Mouse (Mus musculus) left cerebral cortex, adult 18-20 months (tissue): ENCODE results near the gene Nbas. TPM values are rescaled to one million over a fixed set of nuclear protein-coding genes. Genes with fewer than 3 reads are reported as not detected.

Source experiments
- DNase-seq, 2 experiments: peaks; one replicate each; pipeline ENCODE4 v3.0.0; 2021 to 2022; ENCODE audit warnings: low spot score in 2 of 2, mixed read lengths in 1 of 2
- long read RNA-seq, 2 experiments: library from polyadenylated mRNA; stranded (forward); transcript quantifications; one replicate each; pipeline ENCODE4 v2.0.0; 2021
- total RNA-seq, 2 experiments: library from RNA; stranded (reverse); gene quantifications; 2 replicates each; pipeline ENCODE4 v1.2.3; 2021

Nbas gene
- total RNA-seq, result 10 to 100 TPM; 33.7 to 34.7 TPM
- long read RNA-seq, experiment 1, full-length matches to known transcripts, result 1 of 11 reads
- long read RNA-seq, experiment 1, partial matches to known transcripts, result 6 of 11 reads
- long read RNA-seq, experiment 1, other reads (novel, unspliced or antisense), result 4 of 11 reads
- long read RNA-seq, experiment 2, partial matches to known transcripts, result 6 of 10 reads
- long read RNA-seq, experiment 2, other reads (novel, unspliced or antisense), result 4 of 10 reads

DNA sequence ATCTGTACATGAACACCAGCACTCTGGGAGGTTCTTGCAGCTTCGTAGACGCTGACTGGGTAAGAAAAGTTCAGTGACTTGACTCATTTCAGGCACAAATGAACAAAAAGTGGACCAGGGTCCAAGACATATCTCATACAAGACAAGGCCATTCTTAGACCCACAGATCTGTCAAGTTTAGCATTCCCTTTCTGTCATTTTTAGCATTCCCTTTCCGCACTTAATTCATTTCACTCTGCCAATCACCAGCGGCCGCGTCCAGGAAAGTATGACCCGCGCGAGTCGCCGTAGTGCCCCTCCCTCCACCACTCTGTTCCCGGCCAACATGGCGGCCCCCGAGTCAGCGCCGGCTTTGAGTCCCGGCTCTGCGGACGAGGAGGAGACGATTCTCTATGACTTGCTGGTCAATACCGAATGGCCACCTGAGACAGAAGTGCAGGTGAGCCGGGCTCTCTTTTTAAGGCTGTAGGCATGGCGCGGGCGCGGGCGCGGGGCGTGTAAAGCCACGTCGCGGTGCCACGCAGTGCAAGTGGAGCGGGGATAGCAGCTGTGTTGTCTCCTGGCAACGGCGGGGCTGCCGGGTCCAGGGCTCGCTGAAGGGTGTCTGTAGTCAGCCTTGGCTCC lies at the start of gene Nbas:
Nbas (plus strand) TSS at position 308 of the 624 bp plus-strand sequence.
- peak; percentile 91 to 93 for DNase-seq

DNA sequence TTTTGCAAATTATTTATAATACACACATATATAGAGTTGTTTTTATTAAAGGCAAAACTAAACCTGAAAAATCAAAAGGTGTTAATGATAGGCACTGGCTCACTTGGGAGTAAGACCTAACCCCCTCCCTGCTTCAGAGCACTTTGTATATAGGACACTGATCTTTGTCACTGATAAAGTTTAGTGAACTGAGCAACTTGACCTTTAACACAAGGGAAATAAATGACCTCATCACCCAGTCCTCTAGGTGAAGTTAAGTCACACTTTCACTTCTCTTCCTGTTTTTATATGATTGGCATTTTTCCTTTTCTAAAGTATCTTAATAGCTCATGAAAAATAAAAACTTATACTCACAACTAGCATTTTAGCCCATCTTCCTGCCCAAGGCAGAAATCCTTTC lies 26.5 kb upstream of the Nbas start:
- DNase-seq, result no peak

DNA sequence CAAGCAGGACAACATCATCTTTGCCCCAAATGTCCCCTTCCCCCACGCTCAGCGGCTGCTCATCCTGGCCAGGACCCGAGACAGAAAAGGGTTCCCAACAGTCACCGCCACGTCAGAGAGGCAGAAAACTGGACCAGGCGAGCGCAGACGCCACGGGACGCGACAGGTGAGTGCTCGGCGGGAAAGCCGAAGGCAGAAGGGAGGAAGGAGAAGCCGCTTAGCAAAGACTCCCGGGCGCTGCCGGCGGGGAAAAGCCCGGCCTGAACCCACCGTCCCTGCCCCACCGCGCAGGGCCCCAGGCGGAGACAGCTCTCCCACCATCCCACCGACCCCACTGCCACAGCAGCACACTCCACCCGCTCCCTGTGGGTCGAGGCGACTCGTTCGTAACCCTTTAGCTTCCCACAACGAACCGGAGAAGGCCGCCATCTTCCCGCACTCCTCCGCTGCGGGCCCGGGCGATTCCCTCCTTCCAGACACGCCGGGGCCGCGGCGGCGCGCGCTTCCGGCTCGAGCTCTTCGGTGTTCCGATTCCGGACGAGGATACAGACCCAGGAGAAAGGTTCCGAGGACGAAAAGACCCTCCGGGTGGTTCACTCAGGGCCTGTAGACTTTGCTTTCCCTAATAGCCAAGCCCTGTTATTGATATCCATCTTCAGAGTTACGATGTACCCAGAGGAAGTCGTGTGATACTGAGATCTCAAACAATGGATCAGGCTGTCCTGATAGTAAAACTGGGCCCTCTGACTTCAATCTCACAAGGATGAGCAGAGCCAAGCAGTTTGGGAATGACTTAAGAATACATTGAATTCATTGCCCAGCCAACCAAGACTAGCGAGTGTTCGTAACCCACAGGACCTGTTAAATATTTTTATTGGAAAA lies 20.0 kb upstream of the Nbas start, which contains the start of gene Ddx1:
Ddx1 (minus strand) TSS at position 523 of the 882 bp plus-strand sequence.
- DNase-seq, result peak; percentile 79 to 87

DNA sequence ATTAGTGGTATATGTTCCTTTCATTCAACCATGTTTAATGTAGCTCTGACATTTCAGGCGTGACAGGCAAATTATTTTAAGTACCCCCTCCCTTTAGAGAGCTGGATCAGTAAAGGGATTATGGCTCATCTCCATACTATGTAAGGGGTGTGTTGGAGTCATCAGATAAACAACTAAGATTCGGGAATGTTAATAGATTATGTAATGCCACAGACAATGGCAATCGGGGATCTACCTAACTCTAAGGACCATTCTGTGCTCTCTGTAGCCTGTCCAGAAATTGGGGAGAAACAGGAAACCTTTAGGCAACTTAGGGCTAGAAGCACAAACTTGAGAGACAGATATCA lies 19.4 kb upstream of the Nbas start:
- no peak for DNase-seq

DNA sequence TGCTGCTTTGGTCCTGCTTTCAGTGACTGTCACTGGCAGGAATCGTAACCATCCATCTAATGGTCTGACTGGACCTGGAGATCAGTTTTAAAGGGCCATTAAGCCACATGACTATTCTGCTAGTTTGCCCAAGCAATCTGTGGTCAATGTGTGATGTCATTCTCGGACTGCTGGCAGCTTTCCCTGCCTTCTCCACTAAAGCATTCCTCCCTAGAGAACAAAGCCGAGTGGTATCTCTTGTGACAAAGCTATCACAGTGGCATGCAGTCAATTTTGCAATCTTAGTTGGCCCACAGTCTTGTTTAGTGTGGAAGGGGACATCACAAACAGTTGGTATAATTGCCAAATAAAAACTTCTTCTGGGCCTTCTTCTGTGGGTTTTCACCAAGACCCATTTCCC lies 13.9 kb upstream of the Nbas start:
- DNase-seq, result no peak

DNA sequence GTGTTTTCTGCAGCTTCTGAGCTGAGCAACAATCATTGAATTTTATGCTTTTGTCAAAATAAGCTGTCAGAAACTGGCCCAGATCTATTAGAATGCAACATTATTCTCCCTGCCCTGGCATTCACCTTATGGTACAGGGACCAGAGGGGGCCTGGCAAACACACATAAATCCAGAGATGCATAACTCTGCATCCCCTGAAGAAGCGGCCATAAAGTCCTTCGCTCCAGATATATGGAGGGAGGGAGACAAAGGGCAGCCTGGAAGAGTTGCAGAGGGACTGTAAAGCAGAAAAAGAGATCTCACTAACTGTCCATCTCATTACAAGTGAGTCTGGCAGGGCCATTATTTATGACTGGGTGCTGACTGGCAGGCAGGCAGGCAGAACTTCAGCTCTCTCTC lies 13.2 kb upstream of the Nbas start:
- DNase-seq, result no peak

DNA sequence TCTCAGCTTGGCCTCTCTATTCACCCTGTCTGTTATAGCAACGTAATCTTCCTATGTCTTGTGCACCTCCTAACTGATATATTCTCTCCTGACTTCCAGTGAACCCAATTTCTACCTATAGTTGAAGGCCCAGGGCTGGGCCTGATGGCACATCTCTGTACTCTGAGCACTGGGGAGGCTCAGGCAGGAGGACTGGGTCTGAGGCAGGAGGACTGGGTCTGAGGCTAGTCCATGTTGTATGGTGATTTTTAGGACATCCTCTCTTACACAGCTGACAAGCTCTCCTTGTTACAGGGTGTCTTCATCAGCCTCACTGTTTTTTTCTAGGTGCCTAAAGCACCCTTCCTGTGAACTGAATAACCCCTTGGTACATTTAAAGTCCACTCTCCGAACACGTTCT lies 521 bp upstream of the Nbas start:
- no peak for DNase-seq

DNA sequence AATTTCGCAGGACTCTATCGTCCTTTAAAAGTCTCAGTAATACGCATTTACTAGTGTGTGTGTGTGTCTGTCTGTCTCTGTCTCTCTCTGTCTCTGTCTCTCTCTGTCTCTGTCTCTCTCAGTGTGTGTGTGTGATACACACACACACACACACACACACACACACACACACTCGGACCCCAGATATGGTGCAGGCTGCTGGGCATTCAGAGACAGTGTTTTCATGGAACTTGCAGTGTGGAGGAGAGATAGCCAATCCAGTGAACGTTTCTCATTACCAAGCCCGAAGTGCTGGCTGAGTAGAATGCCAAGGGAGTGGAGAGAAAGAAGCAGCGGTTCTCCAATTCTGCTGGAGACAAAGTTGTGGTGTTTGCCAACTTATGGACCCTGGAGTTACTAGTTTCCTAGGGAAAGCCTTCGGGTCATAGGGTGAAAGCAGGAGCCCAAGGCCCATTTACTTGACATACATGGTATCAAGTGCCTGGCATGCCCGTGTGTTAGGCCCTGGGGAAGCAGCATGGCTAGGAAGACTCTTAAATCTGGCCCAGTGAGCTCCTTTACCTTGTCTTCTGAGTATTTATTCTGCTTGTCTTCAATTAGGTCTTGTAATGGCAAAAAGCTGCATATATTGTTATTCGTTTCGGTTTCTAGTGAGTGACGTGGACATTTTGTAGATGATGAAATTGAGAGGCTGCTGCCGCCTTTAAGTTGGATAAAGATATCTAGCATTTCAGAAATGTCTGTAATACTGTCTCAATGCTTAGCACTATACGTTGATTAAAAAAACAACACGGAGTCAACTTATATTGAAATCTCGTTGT lies 847 bp downstream of the Nbas start:
- no peak for DNase-seq

DNA sequence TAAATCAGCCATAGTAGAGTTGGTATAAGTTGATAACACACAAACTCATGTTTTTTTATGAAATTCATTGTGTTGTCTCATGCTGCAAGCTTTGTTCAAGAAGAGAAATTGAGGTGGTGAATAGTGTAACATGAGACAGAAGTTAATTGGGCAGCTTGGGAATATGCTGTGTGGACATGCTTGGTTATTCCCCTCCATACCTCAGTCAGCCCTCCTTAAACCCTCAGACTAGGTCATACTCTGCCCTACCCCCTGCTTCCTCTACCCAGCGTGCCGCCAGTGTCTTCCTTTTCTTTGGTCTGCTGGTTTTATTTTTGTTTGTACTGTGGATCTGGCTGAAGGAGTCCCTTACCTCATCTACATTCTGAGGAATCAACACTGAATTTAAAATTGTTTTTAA lies 22.5 kb downstream of the Nbas start:
- no peak for DNase-seq

DNA sequence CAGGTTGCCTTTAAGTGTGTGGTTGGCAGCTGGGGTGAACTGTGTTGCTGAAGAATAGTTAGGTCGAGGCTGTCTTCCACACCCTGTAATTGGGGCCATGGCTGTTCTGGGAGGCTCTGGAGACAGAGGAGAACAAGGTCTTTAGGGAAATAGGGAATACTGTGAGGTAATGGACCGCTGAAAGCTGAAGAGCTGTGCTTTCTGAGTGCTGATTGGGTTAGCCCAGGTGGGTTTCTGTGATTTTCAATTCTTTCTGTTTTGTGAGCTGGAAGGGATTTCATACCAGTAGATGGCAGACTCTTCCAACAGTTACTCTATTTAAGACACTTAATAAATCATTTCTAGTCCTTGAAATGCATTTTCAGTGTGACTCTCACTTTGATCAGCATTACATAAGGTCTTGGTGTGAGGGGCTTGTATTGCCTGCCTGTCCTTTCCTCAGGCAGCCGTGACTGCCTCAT lies 24.5 kb downstream of the Nbas start:
- no peak for DNase-seq

DNA sequence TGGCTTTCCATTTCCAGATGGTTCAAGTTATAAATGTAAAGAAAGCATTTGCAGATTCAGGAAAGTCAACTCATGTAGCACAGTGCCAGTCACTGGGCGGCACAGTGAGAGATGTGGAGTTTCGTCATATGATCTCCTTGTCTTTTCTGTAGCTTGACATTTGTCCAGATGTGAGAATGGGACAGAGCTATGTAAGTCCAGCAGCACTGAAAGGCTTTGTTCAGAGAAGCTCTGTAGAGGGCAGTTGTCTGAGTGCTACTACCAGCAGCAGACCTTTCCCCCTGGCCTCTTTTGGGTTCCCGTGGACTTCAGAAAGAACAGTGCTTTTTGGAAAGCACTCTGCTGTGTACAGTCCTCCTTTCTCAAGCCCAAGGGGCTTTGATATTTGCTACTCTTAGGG lies 34.1 kb downstream of the Nbas start:
- no peak for DNase-seq

DNA sequence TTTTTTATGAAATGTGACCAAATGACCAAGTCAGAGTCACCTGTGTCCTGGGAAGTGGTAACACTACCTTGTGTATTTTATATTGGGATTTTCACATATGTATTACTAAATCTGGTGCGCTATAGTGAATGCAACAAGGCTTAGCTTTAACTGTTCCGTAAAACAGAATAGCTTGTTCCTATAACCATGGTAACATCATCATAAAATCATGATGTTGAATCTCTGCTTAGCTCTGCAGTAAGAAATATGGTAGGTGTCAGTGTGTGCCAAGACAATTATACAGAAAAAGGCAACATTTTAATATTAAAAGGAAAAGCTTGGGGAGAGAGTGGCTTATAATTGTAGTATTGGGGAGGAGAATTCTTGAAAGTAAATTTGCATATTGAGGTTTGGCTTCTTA lies 45.0 kb downstream of the Nbas start:
- DNase-seq, result no peak

DNA sequence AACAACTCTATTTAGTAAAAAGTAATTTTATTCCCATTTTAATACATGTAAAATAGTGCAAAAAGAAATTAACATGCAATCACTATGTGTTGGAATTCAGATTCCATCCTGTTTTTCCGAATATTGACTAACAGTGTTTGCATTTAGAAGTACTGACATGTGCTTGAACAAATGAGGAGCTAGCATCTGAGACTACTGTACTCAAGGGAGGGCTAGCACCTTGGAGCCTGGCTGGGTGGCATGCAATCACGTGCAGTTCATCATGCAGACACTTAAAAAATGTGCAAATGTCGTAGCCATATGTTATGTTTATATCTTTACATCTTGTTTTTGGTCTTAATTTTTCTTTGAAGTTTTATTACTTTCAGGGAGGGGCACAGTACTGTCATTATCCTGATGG lies 45.5 kb downstream of the Nbas start:
- DNase-seq, result no peak

DNA sequence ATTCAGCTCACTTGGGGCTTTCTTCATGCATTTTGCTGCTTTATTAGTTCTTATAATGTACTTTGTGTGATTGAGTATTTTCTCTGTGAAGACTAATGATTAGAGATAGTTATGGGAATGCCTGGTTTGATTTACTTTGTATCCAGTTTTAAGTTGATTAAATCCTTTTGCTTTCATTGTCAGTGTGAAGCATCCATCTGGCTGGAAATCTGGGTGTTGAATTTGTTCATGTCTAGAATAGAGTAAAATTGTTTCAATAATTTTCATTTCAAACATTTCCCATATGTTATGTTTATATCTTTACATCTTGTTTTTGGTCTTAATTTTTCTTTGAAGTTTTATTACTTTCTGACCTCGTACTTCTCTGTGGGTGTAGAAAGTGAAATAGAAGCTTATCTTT lies 46.1 kb downstream of the Nbas start:
- DNase-seq, result no peak

DNA sequence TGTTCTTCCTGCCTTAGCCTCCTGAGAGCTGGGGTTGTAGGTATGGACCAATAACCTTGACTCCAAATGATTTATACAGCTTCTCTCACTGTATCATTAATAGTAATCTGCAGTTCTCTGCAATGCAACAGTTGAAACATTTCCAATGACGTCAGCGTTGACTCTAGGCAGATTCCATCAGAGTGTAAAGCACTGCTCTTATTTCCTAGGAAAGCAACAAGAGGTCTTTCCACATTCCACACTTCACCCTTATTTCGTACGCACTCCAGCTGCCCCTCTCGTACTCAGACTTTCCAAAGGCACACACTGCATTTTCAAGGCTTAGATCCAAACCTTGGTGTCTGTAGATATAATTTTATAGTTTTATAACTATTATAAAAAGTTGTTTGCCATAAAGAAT lies 73.6 kb downstream of the Nbas start:
- DNase-seq, result no peak

DNA sequence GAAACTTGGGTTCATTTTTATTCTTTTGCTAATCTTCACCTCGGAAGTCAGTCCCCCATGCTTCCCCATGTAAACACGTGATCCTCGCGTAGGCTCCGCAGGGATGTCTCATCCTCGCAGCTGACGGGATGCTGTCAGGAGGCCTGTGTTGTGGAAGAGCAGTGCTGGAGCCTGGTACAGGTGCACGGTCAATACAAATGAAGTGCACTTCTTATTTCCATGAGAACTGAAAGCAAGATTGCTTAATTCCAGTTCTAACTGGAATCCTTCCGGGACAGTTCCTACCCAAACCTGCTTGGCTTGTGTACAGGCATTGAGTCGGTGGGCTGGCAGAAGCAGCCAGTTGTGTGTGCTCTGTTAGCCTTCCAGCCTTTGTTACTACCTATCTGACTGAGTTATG lies 87.3 kb downstream of the Nbas start:
- DNase-seq, result no peak

DNA sequence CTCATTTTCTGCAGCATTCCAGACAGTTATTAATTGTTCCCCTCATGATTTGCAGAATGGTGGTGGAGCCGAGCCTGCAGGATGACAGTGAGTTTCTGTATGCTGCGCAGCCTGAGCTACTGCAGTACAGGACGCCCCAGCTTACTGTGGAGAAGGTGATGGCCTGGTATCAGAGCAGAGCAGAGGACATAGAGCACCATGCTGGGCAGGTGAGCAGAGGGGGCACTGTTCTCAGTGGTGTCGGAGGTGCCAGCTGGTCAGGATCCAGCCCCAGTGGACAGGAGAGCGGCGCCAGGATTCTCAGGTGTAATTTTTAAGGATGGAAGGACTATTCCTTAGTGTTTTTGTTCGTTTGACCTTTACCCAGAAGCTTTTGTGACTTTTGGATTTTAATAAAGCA lies 87.8 kb downstream of the Nbas start:
- no peak for DNase-seq

DNA sequence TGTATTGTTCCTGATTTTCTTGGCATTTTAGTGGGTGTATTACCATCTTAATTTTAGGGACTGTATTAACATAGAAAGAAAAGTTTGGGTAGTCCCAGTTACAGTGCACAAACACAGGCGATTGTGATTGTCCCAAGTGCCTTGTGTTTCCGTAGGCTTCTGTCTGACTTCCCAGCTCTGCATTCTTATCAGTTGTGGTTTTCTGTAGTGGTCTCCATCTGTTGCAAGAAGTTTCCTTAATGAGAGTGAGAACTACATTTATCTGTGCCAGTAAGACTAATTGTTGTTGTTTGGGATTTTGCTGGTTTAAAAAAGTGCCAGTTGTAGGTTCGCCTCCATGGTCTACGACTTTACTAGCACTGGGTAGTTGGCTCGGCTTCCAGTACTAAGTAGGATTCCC lies 88.3 kb downstream of the Nbas start:
- DNase-seq, result no peak

DNA sequence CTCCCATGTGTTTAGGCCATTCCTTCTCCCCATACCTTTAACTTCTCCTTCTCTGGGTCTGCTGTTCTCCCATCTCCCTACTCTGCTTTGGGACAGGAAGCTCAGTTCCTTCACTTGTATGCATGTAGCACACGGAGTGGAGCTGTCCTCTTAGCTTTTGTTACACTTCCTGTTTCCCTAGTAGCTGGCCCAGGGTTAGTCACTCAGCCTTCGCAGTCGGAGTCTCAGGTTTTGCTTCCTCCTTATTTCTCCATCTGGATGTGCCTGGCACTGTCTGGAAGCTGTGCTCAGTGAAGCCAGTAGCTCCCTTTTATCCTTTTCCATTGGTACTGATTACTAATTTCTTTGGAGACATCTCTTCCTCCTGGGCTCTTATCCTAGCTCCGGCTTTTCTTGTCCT lies 89.9 kb downstream of the Nbas start:
- DNase-seq, result no peak

DNA sequence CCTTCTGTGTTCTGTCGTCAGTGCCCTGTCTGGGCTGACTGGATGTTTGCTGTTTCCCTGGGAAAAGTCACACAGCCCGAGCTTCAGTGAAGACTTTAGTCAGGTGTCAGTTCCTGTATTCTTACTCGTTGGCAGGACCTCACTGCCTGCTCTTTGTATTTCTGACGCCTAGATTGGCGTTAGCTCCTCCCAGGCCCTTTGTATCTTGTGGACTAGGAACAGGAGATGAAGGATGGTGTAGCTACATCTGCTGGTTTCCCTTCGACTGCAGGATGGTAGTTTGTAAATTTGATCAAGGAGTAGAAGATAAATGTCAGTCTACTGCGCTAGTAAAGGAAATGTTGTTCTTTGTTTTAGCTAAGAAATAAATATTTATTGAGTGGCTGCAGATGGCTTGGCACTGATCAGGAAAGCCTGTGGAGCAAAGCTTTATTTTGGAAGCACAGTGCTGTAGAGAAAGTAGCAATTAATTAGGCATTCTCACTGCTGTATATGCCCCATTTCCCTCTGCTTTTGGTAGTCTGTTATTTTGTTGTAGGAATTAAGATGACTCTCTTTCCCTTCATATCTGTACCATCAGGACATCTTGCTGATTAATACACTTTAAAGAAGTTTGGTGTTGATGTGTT lies 91.4 kb downstream of the Nbas start:
- DNase-seq, result no peak

DNA sequence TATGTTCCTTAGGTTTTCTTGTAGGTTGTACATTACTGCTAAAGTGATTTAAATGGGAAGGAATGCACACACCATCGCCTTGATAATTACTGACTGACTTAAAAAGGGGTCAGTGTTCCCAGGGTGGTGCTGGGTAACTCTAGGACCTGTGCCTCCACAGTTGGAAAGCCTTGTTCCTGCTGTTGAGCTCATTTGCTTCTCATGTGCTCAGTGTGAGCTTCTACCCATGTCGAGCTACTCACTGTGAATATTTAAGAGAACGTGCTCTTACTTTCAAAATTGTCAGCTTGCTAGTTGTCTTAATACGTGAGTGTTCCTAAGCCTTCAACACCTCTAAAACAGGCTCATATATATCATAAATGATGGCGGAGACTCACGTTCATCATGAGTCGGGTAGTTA lies 112.6 kb downstream of the Nbas start:
- DNase-seq, result no peak
